18 mouse cellular contexts compared by ENCODE assay signal in the genomic region with DNA sequence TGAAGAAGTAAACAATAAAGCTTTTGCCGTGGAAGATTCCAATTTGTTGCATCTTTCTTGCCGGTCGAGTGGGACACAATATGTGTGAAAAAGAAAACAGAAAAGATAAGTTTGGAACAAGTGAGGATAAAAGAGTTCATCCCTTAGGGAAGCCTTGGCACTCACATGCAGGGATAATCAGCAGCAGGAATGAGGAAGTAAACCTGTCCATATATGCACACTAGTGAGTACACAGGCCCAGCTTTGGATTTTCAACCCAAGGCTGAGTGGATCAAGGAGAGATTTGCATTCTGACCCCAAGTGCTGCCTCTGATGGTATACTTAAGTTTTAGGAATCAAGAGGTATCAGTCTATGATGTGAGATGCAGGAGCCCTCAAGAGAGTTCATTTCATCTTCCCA.
"Had no signal": no experiment of that assay in that cellular context is flagged by ENCODE, and none has a peak within 500 bp of the region (broad histone marks: within the 10 kb centered on the region; RNA-seq: fewer than 3 reads in every experiment).

No protein-coding gene starts in this region.

- H3K27ac ChIP-seq: liver, embryonic 14.5 days; midbrain, embryonic 10.5 days; midbrain, embryonic 12.5 days; neural tube, embryonic 13.5 days; neural tube, embryonic 15.5 days; stomach, embryonic 15.5 days; stomach, postnatal 0 days had no signal

- H3K4me1 ChIP-seq: midbrain, embryonic 10.5 days; midbrain, embryonic 12.5 days; neural tube, embryonic 13.5 days; neural tube, embryonic 15.5 days; stomach, embryonic 15.5 days had no signal

- H3K36me3 ChIP-seq: midbrain, embryonic 10.5 days; midbrain, embryonic 12.5 days; neural tube, embryonic 13.5 days; neural tube, embryonic 15.5 days; stomach, embryonic 15.5 days had no signal

- H3K9ac ChIP-seq: liver, embryonic 14.5 days; lung, embryonic 14.5 days; midbrain, embryonic 12.5 days; neural tube, embryonic 13.5 days; neural tube, embryonic 15.5 days; stomach, embryonic 15.5 days had no signal

- DNase-seq: lung, adult 18-20 months; lung, embryonic 14.5 days; lung, postnatal 10 days; lung, postnatal 4 days; midbrain, embryonic 14.5 days; right cerebral cortex, postnatal 14 days; thymus, adult 2 months; thymus, postnatal 25 days; thymus, postnatal 4 days had no signal

- ATAC-seq: midbrain, embryonic 16.5 days had no signal

- H3K27me3 ChIP-seq: midbrain, embryonic 12.5 days; neural tube, embryonic 13.5 days; neural tube, embryonic 15.5 days; stomach, embryonic 15.5 days had no signal

- H3K4me3 ChIP-seq: midbrain, embryonic 10.5 days; midbrain, embryonic 12.5 days; myocyte; neural tube, embryonic 13.5 days; neural tube, embryonic 15.5 days; stomach, embryonic 15.5 days had no signal
